Mouse (Mus musculus) MN1 (cell line): ENCODE data around the gene 2610318N02Rik.

ENCODE experiments used
- DNase-seq: peaks from one replicate; pipeline ENCODE4 v3.0.0-alpha.2; 2016; ENCODE audit warnings: low spot score

The 2610318N02Rik gene

DNA sequence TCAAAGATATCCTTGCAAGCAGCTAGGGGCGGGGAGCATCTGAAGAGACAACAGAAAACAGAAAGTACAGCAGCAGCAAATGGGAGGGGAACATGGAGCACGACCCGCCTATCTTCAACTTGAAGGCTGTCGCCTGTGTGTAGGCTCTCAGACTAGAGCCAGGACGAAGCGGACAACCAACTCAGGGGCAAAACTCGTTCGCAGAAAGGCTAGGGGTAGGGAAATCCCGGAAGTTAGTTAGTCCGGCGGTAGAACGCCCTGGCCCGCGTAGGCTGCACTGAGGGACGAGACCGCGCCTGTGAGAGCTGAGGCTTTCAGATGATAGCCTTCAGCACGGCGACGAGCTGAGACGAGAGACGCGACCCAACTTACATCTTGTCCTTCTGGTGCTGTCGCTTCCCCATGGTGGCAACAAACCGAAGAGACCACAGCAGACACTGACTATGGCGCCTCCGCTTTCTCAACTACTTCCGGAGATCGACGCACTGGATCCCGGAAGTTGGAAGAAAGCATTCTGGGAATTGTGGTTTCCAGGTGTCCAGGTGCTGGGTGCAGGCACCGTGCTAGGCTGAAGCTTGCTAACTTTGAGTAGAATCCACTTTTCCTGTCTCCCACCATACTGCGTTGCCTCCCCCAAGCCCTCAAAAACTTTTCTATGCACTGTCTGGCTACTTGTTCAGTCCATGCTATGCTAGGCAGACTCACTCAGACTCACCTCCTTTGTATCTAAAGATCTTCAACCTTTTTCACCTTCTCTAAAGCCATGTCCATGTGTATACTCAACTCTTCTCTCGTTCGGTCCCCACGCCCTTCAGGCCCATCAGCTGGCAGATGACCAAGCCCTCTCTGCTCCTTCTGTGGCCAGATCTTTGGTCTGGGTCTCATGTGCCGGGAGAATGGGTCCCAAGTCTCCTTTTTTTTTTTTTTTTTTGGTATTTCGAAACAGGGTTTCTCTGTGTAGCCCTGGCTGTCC, 13.9 kb downstream of the 2610318N02Rik start, which contains the start of gene Ppil2:
Gene Ppil2, minus strand, starts transcription at position 487 of the 973 bp plus-strand sequence.
- peak; percentile 77 for DNase-seq

DNA sequence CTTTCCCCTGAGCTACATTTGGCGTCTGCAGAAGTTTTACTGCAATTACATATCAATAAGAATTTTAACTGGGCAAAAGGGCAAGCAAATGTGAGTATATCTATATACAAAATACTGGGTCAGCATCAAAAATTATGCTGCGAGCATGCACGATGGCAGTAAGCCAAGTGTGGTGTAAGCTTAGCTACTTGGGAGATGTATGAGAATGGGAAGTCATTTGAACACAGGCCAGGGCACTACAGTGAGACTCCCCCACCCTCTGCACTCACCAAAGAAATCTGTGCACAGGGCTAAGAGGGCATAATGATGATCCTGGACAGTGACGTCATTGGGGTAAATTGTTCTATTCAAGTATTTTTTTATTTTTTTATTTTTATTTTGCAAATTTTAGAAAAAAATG, 20.4 kb downstream of the 2610318N02Rik start:
- DNase-seq = no peak

DNA sequence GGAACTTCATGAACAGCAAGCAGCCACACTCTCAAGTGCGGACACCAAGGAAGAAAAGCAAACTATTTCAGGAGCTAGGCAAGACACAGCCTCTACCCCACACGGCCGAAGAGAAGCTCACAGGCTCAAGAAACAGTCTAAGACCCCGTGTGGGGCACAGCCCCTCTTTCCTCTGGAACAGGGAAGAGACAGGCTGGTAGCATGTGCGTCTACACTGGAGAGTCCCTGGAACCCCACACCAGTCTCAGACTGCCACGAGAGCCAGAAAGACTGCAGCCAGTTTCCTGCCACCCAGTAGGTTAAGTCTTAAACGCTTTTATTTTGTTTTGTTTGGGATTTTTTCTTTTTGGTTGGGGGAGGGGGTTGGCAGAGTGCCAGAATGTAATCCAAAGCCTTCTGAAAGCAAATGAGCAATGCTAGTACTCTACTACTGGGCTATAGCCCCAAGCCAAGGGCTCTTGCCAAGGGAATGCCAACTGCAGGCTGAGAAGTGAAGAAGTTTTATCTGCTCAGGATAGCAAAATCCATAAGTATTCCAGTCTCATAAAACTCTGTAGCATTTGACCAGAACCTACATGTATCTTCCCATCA, 22.2 kb downstream of the 2610318N02Rik start:
- DNase-seq = no peak

DNA sequence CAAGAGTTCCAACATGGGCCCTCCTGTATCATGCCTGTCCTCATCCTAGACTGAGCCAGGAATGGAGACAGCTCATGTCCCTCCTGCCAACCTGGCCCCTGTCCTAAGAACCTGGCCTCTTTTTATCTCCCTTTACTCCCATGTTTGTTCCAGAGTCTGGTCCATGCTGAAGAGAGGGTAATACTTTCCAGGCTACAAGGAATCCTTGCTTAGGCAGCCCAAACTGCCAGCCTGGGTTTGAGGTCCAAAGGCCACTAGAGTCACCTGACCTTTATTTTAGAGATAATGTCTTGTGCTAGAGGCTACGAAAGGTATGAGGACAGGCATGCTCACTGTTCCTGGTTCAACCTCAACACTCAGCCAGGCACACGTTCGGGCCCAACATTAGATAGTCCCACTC, 28.0 kb downstream of the 2610318N02Rik start:
- no peak for DNase-seq

DNA sequence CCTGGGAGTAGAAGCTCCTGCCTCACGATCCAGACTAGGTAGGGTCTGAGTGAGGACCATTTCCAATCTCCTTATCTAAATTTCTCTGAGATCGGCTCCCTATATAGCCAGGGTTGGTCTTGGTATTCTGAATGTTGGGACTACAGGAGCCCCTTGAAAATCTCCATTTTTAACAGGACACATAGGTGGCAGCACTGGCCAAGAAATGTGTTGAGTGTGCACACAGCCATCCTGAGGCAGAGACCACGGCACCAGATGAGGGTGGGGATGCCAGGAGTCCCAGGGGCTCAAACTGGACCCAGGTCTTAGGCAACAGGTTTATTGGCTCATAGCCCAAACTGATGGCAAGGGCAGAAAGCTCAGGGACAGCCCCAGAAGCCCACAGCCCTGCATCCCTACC, 36.6 kb downstream of the 2610318N02Rik start:
- DNase-seq = no peak

DNA sequence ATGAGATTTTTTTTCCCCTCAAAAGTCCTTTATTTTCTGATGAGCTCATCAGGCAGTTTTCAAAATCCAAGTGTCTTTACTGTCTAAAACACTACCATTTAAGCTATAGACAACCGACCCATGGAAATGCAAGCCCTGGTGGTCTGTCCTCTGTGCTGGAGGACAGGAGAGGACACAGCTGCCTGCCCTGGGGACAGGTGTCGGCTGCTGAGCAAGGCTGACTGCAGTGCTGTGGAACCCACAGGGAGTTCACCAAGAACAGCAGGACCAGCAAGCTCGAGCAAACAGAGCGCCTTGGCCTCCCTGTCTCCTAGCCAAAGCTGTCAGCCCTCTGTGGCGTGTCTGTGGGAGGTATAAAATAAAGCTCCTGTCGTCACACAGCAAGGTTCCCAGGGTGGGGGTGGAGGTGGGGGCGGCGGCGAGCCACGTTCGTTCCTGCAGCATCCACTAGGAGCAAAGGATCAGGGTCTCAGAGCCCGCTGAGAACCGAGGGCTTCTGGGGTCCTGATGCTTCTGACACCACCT, 38.2 kb downstream of the 2610318N02Rik start:
- no peak for DNase-seq

DNA sequence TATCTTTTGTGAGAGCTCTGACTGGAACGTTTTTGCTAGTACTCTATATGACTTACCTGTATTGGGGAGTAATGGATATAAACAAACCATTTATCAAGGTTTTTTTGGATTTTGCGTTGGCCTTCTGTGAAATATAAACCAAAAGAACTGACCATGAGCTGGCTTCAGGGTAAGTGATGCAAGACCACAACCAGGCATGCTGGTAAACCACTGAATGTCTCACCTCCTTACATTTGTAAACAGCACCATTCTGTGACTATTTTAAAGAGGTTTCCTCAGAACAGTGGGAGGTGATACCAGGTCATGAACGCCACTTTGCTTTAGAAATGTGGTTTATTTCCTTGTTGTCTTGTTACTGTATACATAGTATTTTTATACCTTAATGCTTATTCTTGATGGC, 38.7 kb downstream of the 2610318N02Rik start:
- DNase-seq = no peak

DNA sequence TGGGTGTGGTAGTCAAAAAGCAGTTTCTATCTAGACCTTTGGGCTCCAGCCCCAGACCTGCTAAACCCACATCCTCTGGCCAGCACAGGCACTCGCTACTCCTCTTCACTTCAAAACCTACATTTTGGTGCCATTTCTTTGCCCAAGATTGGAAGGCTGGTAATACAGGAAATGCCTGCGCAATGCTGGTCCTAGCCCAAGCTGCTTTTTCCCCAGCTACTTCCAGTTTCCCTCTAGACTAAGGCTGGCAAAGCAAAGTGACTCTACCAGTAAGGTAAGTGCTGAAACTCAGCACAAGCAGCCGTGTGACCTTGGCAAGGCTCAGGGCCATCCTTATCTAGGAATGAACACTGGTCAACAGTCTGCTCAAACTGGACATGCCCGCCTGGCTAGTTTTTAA, 39.3 kb downstream of the 2610318N02Rik start:
- DNase-seq = no peak

DNA sequence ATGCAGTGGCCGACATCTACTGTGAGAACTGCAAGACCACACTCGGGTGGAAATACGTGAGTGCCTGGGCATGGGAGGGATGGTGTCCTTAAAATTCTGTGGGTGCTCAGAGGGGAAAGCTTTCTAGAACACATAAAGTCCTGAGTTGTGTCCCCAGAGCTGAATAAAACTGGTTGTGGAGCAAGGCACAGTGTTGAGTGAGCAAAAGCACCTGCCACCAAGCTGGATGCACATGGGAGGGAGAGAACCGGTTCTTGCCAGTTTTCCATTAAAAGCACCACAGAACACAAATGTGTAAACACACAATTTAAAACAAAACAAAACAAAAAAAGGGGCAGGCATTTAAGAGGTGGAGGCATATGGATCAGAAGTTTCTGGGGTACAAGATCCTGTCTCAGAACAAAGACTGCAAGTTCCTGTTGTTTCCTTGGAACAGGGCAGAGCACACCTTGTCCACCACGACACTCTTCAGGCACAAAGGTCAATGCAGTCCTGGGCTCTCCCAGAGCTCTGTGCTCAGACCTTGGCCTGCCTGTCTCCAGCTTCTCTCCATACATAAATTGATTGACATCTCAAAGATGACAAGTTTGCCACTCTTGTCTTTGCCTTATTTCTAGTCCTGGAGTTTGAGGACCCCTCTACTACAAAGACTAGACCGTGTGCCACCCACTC, 42.7 kb downstream of the 2610318N02Rik start:
- DNase-seq = no peak

DNA sequence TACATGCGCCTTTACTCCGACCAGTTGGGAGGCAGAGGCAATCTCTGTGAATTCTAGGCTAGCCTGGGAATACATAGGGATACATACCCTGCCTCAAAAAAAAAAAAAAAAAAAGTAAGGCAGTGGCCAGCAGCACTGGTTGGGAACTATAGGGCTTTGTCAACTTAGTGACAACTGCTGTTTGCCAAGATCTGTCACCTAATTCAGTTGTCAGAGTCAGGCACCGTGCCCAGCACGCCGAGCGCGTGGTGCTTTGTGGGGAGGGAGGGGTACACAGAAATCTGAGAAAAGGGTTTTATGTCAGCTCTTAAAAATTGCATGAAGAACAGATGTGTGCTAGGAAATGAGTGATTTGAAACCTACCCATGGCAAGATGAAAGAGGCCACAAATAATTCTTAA, 46.9 kb downstream of the 2610318N02Rik start:
- no peak for DNase-seq

DNA sequence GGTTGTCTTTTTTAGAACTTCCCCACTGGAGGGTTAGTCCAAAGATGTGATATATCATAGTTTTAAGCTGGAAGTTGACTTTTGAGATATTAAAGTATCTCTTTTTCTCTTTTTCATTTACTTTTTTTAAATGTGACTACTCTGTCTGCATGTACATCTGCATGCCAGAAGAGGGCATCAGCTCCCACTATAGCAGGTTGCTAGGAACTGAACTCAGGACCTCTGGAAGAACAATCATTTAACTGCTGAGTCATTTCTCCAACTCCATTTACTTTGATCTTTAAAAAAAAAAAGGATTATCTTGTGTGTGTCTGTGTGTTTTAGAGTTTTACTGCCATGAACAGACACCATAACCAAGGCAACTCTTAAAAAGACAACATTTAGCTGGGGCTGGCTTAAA, 48.1 kb downstream of the 2610318N02Rik start:
- no peak for DNase-seq

DNA sequence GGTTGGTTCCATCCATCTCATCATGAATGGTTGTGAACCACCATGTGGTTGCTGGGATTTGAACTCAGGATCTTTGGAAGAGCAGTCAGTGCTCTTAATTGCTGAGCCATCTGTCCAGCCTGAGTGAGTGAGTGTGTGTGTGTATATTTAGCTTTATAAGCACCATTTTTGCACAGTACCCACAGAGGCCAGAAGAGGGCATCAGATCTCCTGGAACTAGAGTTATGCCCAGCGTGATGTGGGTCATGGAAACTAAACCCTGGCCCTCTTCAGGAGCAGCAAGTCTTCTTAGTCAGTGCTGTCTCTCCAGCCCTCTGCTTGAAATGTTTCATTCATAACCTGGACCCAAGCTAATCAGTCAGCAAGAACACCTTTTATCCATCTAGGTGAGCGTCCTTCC, 48.7 kb downstream of the 2610318N02Rik start:
- DNase-seq = no peak

DNA sequence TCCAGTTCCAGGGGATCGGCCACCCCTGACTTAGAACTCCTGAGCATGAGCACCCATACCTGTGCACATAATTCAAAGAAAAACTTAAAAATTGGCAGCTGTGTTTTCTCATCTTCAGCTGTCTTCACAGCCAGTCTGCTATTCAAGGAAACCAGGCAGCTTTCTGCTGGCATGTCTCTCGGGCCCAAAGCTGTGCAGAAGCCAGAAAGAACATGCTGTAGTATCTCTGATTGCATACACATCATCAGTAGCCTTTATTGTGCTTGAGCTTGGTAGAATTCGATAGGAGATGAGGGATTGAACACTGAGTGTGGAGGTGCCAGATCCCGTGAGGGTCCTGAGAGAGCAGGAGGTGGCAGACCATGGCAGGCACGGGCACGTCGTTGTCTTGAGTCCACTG, 52.0 kb downstream of the 2610318N02Rik start:
- no peak for DNase-seq

DNA sequence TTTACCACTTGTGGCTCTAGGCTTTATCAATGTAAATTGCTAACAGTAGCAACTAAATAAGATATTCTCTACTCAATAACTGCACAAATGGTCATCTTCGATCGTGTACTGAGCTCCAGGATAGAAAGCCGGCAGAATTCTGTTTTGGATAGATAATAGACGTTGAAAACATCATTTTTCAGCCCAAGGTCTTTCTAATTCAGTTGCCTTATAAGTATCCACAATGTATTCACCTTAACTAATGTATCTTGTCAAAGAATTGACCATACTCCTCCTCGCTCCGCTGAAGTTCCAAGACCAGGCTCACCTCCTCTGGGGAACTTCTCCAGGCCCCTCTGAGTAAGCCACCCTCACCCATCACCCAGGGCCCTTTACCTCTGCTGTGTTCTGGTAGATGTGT, 54.3 kb downstream of the 2610318N02Rik start:
- no peak for DNase-seq

DNA sequence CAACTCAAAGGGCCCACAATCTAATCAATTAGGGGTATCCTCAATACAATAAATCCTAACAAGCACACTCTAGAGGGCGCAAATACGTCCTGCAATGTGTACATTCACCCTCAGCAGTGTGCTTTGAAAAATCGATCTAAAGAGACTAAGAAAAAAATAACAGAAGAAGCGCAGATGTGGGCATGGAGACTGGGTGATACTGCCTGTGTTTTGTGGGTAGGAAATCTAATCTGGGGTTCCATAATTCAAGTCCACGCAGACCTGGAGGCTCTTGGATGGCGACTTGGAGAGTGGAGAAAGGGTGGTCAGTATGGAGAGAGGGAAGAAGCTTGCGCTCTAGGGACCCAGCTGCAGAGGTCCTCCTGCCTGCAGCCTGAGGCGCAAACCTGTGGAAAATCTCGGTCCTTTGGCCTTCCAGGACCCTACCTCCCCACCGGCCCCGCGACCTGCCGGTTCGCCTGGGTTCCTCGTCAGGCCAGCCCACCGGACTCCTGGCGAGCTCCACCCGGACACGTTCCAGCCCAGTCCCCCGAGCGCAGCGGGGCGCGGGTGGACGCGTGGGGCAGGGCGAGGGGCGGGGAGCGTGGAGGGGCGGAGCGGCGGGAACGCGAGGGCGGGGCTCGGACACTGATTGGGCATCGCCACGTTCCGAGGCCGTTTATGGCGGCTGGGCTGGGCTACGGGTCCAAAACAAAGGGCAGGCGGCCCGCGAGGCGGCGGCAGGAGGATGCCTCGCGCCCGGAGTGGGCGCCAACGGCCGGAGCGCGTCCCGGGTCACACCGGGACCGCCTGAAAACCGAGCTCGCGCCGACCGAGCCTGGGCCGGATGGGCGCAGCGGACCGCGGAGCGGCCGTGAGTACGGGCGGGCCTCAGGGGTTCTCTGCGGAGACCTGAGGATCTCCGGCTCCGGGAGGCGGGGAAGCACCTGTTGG, 55.2 kb downstream of the 2610318N02Rik start, which contains the start of gene Ypel1:
Gene Ypel1, plus strand, starts transcription at position 186 of the 933 bp plus-strand sequence.
- peak; percentile 86 for DNase-seq

DNA sequence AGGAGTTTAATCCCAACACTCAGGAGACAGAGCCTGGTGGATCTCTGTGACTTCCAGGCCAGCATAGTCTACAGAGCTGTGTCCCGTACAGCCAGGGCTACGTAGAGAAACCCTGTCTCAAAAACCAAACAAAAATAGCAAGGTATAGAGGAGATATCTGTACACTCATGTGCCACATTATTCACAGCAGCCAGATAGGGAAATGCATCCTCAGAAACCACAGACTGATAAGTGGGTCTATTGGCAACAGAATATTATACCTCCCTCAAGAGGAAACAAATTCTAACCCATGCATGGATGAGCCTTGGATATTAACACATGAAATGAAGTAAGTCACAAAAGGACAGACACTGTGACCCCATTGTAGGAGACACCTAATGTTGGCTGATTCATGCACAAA, 57.4 kb downstream of the 2610318N02Rik start:
- no peak for DNase-seq
